Mouse (Mus musculus) heart, postnatal 14 days (tissue): ENCODE measurements around the gene Tshz2. TPM values are rescaled to one million over a fixed set of nuclear protein-coding genes. Genes with fewer than 3 reads are reported as not detected.
"Not testable (repeated sequence)": the region's sequence is repeated elsewhere in the genome, so short reads cannot be mapped to it uniquely, and the experiment has no call there.

Experiments used
- DNase-seq, 2 experiments: peaks; one replicate each; pipeline ENCODE4 v3.0.0; 2021 to 2022
- intact Hi-C: fragments of 180-260 bp; cut with DNase I; formaldehyde crosslinking; loops from one replicate; pipeline ENCODE4 v1.15.1; 2025
- long read RNA-seq, 2 experiments: library from polyadenylated mRNA; stranded (forward); transcript quantifications; one replicate each; pipeline ENCODE4 v2.0.0; 2021
- total RNA-seq, 2 experiments: library from RNA; stranded (reverse); gene quantifications; 2 replicates each; pipeline ENCODE4 v1.2.3; 2021

The Tshz2 gene
- 10 to 100 TPM; 15.5 to 17.8 TPM for total RNA-seq
- long read RNA-seq, experiment 1, partial matches to known transcripts, result 0 of 6 reads
- long read RNA-seq, experiment 1, other reads (novel, unspliced or antisense), result 5 of 6 reads
- long read RNA-seq, experiment 2, partial matches to known transcripts, result 0 of 5 reads
- long read RNA-seq, experiment 2, other reads (novel, unspliced or antisense), result 5 of 5 reads

- peak; percentile 61 to 62 for DNase-seq
- intact Hi-C loops, result loop anchor here (5.0 to 10.0 kb wide), 3 partner anchors 122 to 472 kb away; no protein-coding TSS in a partner anchor
These were observed at the start of gene Tshz2 for GRCm38 (mm10) chr2:169632338-169633151. Tshz2 (plus strand) TSS chr2:169633013.

GRCm38 (mm10) chr2:169583476-169583875, 49.3 kb upstream of the Tshz2 start:
- intact Hi-C loops, result no loop called here
- DNase-seq, result no peak

- intact Hi-C loops, result no loop called here
- DNase-seq, result no peak
These were observed 47.9 kb upstream of the Tshz2 start for GRCm38 (mm10) chr2:169584745-169585456.

GRCm38 (mm10) chr2:169585631-169586285, 47.1 kb upstream of the Tshz2 start:
- no peak for DNase-seq
- intact Hi-C loops, result no loop called here

DNA sequence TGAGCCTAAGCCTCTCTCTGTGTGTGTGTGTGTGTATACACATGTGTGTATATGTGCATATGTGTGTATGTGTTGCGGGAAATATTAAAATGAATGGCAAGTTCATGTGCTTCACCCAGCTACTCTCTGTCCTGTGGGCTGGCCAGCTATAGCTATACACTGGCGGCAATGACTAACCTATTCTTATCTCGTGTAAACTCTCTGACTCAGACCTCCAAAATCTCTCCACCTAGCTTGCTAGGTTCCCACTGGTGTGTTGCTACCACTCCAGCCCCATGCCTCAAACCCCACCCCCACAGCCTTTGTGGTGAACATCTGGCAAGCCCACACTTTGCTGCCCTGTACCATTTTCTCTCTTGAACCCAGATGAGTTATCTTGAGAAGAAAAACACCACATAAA, 46.1 kb upstream of the Tshz2 start:
- intact Hi-C loops, result no loop called here
- no peak for DNase-seq

GRCm38 (mm10) chr2:169587645-169588044, 45.2 kb upstream of the Tshz2 start, which contains the start of gene Gm11011:
Gm11011 (minus strand) TSS chr2:169587745.
- DNase-seq, intact Hi-C loops: not testable (repeated sequence)

DNA sequence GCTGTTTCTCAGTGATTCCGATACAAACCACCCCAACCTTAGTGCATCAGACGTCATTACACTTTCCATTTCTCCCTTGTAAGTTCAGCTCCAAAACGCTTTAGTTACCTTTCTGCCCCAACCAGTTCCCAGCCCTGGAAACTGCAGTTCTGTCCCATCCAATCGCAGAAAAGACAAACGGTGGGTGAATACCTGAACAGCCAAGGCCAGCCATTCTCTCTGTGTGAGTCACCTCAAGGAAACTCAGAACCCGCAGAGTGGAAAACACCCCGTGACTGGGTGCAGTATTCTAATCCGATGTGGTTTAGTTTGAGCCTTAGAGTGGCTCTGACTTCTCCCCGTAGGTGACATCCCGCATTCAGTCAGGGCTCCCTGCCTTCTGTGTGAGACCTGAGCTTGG, 43.1 kb upstream of the Tshz2 start:
- intact Hi-C loops, result no loop called here
- no peak for DNase-seq

DNA sequence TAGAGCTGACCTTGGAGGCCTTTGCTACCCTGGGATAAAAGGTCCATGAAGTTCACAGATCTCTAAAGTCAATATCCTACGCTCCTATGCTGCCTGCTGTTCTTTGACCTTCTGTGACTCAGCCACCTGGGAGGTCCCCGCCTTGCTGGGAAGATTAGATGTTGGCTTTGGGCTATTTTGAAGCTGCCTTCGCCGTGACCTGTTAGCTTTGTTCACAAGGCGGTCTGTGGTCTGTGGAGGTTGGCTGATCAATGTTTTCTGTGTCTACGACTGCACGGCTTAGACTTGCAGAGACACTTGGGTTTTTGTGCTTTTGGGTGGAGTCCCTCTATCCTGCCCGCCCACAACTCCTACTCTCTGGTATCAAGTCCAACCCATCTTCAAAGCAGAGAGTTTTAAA, 42.4 kb upstream of the Tshz2 start:
- intact Hi-C loops, result no loop called here
- DNase-seq, result no peak

DNA sequence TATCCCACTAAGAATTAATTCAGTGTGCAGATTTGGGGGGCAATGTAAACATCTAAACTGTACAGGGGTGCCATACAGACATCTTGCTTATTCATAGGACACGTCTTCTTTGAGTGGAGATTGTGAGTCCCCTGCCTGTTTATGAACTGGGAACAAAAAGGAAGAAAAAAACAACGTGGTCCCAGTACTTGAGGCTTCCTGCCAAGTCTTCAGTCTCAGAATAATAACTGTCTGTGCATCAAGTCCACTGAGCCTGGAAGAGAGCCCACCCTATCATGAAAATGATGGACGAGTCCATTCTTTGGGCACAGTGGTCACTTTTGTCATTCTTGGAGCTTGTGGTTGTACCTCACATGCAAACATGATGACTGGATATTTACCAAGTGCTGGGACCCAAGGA, 39.1 kb upstream of the Tshz2 start:
- no peak for DNase-seq
- intact Hi-C loops, result no loop called here

GRCm38 (mm10) chr2:169597357-169597756, 35.5 kb upstream of the Tshz2 start:
- intact Hi-C loops, result no loop called here
- no peak for DNase-seq

GRCm38 (mm10) chr2:169597971-169598370, 34.8 kb upstream of the Tshz2 start:
- intact Hi-C loops, result no loop called here
- no peak for DNase-seq

- no peak for DNase-seq
- intact Hi-C loops, result no loop called here
These were observed 33.2 kb upstream of the Tshz2 start for GRCm38 (mm10) chr2:169599591-169599990.

GRCm38 (mm10) chr2:169600163-169600562, 32.6 kb upstream of the Tshz2 start:
- intact Hi-C loops, result no loop called here
- DNase-seq, result no peak

DNA sequence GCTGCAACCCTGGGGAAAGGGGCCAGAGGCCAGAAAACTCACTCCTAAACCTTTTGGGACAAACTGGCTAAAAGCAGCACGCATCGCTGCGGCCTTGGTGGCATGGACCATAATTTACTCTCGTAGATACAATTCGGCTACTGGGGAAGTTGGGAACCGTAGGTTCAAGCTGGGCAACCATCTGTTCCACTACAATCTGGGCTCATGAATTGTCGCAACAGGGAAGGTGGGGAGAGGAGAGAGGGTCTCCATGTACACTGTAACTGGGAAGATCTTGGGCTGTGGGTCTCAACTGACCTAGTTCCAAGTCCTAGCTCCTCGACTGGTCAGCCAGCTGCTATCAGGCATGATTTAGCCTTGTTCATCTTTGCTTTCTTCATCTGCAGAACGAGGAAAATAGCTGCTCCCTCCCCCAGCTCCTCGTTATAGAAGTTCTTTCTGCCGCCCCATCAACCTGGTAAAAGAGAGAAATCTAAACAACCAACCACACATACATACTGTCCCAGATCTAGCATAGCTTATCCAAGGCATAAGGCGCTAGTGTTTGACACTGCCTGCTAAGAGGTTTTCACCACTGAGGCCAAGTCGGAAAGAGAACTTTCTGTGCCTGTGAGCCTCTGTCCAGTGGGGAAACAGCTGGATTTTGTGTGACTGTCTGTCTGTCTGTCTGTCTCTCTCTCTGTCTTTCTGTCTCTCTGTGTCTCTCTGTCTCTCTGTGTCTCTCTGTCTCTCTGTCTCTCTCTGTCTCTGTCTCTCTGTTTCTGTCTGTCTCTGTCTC, 25.7 kb upstream of the Tshz2 start:
- DNase-seq, result no peak
- intact Hi-C loops, result no loop called here

DNA sequence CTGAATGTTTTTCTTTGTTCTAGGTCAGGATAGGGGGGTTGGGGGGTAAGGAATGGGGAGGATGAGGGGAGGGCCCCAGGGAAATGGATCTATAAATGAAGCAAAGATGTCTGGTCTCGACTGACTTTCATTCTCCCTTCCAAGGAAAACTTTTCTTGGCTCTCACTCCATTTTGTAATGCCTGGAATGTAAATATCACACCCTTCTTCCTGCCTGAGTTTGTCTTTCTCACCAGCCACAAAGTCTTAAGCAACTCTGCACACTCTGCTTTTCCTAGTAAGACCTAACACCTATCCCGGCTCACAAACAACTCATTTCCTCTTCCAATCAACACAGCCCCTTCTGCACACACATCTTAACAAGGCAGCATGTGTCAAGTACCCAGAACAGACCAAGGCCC, 25.0 kb upstream of the Tshz2 start:
- intact Hi-C loops, result no loop called here
- DNase-seq, result no peak

DNA sequence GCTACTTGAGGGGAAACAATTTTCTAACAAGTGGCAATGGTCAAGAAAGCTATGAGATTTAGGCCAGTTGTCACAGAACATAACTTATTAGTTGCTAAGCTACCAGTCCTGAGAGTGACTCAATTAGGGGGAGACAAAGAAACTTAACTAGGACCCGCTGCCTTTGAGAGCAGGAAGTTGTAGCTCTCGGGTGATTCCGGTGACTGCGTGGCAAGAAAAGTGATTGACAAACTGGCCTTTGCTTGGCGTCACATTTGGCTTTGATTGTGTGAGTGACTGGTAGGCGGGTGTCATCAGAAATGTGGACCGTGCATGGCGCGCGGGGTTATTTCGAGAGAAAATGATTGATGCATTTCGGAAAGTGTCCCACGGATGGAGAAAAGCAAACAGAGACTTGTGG, 22.9 kb upstream of the Tshz2 start:
- intact Hi-C loops, result no loop called here
- no peak for DNase-seq

GRCm38 (mm10) chr2:169610882-169611281, 21.9 kb upstream of the Tshz2 start:
- intact Hi-C loops, result no loop called here
- DNase-seq, result no peak

DNA sequence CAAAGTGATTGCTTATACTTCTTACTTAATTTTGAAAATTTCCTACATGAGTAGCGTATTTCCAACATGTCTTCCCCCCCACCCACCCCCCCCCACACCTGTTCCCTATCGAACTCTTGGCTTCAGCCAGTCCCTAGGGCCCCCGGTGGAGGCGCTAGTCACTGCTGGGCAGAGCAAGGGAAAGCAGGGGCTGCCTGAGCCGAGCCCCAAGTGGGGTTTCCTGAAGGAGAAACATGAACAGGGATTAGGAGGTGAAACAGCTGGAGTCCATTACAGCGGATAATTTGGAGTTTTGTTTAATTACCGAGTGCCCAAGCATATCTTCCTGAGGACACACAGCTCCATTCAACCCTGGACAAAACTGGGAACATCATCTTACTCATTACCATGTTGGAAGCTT, 21.3 kb upstream of the Tshz2 start:
- intact Hi-C loops, result no loop called here
- DNase-seq, result no peak

DNA sequence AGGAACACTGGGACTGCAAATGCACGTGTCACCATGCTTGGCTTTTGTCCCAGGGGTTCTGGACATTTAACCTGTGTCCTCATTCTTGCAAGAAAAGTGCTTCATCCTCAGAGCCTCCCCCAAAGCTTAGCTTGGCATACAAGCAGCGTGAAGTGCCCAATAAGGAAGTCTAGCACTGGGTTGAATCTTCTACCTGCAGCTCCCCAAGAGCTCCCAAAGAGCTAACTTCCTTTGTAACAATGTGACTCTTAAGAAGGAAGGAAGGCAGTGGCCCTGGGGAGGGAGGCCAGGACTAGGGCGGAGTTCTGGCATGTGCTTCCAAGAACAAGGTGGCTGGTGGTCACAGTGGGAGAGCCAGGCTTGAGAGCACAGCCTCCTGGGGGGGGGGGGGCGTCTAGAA, 18.1 kb upstream of the Tshz2 start:
- DNase-seq, result no peak
- intact Hi-C loops, result no loop called here

DNA sequence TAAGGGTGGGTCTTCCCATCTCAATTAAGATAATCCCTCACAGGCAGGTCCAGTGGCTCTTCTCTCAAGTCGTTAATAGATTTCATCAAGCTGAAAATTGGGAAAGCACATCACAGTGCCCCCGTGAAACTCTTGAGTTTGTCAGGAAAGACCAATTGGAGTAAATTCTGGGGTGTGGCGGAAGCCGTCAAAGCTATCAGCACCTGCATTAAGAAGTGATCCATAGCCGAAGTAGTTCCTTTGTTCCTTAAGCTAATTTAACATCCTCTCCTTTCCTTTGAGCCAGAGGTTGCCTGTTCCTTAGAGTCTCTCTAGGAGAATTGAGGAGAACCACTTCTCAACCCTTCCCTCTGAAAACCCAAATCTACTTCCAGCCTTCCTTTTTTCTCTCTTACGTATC, 16.8 kb upstream of the Tshz2 start:
- intact Hi-C loops, result no loop called here
- DNase-seq, result no peak
